8 mouse cellular contexts compared by ENCODE assay signal in genomic region chr9:108082988-108083431, GRCm38 (mm10). TPM values are rescaled to one million over a fixed set of nuclear protein-coding genes. Genes with fewer than 3 reads are reported as not detected.
DNase-seq lines count a peak whose midpoint lies in the region; ATAC-seq and TF ChIP-seq lines count a peak whose summit lies in the region.

TSS of gene Rnf123 (minus strand) at chr9:108083346.

- ATAC-seq in embryonic facial prominence, embryonic 14.5 days (ENCODE audit: low read depth): no peak
- ATAC-seq in heart, embryonic 16.5 days (replicated peaks; ENCODE audit: extremely low read depth, insufficient read depth, low FRiP score): no peak

- peaks cover 5% of the 10 kb centered on the region for H3K4me1 ChIP-seq in embryonic facial prominence, embryonic 14.5 days (ENCODE audit: control insufficient read depth, insufficient read depth, low read length)
- peaks cover 10% of the 10 kb centered on the region for H3K4me1 ChIP-seq in heart, embryonic 16.5 days (ENCODE audit: control insufficient read depth, insufficient read depth, low read length)

- H3K4me3 ChIP-seq in embryonic facial prominence, embryonic 14.5 days (ENCODE audit: low read depth, low read length): peak within 1 kb of the TSS; percentile 20
- H3K4me3 ChIP-seq in heart, embryonic 16.5 days (ENCODE audit: low read length): no peak within 1 kb of the TSS
- no peak within 1 kb of the TSS for H3K4me3 ChIP-seq in myocyte

- H3K27ac ChIP-seq in embryonic facial prominence, embryonic 14.5 days (replicated peaks; ENCODE audit: low read depth, low read length): no peak within 1 kb of the TSS
- no peak within 1 kb of the TSS for H3K27ac ChIP-seq in heart, embryonic 16.5 days (ENCODE audit: low read length)

- DNase-seq in thymus, postnatal 0 days (ENCODE audit: low spot score): peak; percentile 39
- DNase-seq in thymus, adult 18-20 months: no peak
- DNase-seq in embryonic facial prominence, embryonic 14.5 days (ENCODE audit: low spot score): no peak
- no peak for DNase-seq in left cerebral cortex, postnatal 36 days (ENCODE audit: low spot score in 2 of 2)
- DNase-seq in embryo, embryonic 9.5 days (ENCODE audit: extremely low spot score): no peak
- no peak for DNase-seq in cerebellum, postnatal 36 days

- TF ChIP-seq POLR2A in myocyte (IDR thresholded peaks at IDR 0.05; ENCODE audit: insufficient read length, low read depth): peak; percentile 19

- H3K27me3 ChIP-seq in embryonic facial prominence, embryonic 14.5 days (replicated peaks; ENCODE audit: control insufficient read depth, insufficient read depth, low read length): peaks cover 30% of the 10 kb centered on the region
- H3K27me3 ChIP-seq in heart, embryonic 16.5 days (ENCODE audit: control insufficient read depth, insufficient read depth, low read length): peaks cover 23% of the 10 kb centered on the region
- H3K27me3 ChIP-seq in myocyte (ENCODE audit: control insufficient read depth, insufficient read depth, insufficient read length): no peaks in the 10 kb centered on the region

- H3K4me2 ChIP-seq in embryonic facial prominence, embryonic 14.5 days (ENCODE audit: low read depth, low read length): peak within 1 kb of the TSS; percentile 41
- H3K4me2 ChIP-seq in heart, embryonic 16.5 days (ENCODE audit: low read depth, low read length): peak within 1 kb of the TSS; percentile 19
- H3K4me2 ChIP-seq in myocyte (ENCODE audit: low read depth): no peak within 1 kb of the TSS

- H3K79me2 ChIP-seq in myocyte (ENCODE audit: control insufficient read depth, insufficient read depth): peaks cover 8% of the 10 kb centered on the region

- H3K9me3 ChIP-seq in embryonic facial prominence, embryonic 14.5 days (ENCODE audit: control insufficient read depth, low read length): no peaks in the 10 kb centered on the region
- no peaks in the 10 kb centered on the region for H3K9me3 ChIP-seq in heart, embryonic 16.5 days (replicated peaks; ENCODE audit: control insufficient read depth, low read length)

- intact Hi-C loops in left cerebral cortex, postnatal 36 days (cut with DNase I): no loop called here

- peaks cover 35% of the 10 kb centered on the region for H3K36me3 ChIP-seq in embryonic facial prominence, embryonic 14.5 days (ENCODE audit: control insufficient read depth, insufficient read depth, low read length)
- H3K36me3 ChIP-seq in heart, embryonic 16.5 days (ENCODE audit: control insufficient read depth, insufficient read depth): peaks cover 31% of the 10 kb centered on the region
- H3K36me3 ChIP-seq in myocyte (ENCODE audit: control insufficient read depth, insufficient read depth): peaks cover under 1% of the 10 kb centered on the region

- H3K9ac ChIP-seq in embryonic facial prominence, embryonic 14.5 days (ENCODE audit: low read depth, low read length): no peak within 1 kb of the TSS
- H3K9ac ChIP-seq in heart, embryonic 16.5 days (ENCODE audit: low read length): no peak within 1 kb of the TSS

- no peak within 1 kb of the TSS for H3ac ChIP-seq in myocyte (ENCODE audit: control insufficient read depth, insufficient read length)

- WGBS in embryonic facial prominence, embryonic 14.5 days: 27% methylated on average over 12 of the region's 12 CpGs
- 30% methylated on average over 12 of the region's 12 CpGs for WGBS in heart, embryonic 16.5 days

TF ChIP-seq in myocyte, 11 proteins besides CTCF, POLR2A, EP300 and RAD21:
- TF ChIP-seq SRF (IDR thresholded peaks at IDR 0.05; ENCODE audit: control insufficient read depth, insufficient read length, low read depth) (no peak), POLR2AphosphoS2 (IDR thresholded peaks at IDR 0.05; ENCODE audit: insufficient read length, low read depth) (peak; percentile 78)
TF ChIP-seq in myocyte: peak in this region for 1.

RNA-seq across cellular contexts. Expression of gene Rnf123, which starts in this region (rescaled TPM):
- 27.9 and 37.9 TPM in 2 replicates for polyA plus RNA-seq in thymus, postnatal 0 days (2015; fragmentation: Nextera tagmentation; extraction: Ambion mirVana)
- polyA plus RNA-seq in embryonic facial prominence, embryonic 14.5 days (2014; fragmentation: Nextera tagmentation; extraction: Ambion mirVana): 22.9 and 30.2 TPM in 2 replicates
- polyA plus RNA-seq in heart, embryonic 16.5 days (2015; fragmentation: Nextera tagmentation; extraction: Ambion mirVana): 31.3 and 34.7 TPM in 2 replicates
- 100 to 1,000 TPM in 1 of 2 experiments, 10 to 100 TPM in 1; 77.6 to 107 TPM for total RNA-seq in left cerebral cortex, postnatal 36 days (2021)
- 33.4 TPM for polyA plus RNA-seq in myocyte (2012; fragmentation: generic; extraction: Trizol)
